Mouse (Mus musculus): ENCODE data around the gene Chst3. TPM values are rescaled to one million over a fixed set of nuclear protein-coding genes. Genes with fewer than 3 reads are reported as not detected.
A peak's percentile ranks its signal among the peaks of the same experiment; 100 is the strongest.
"Not testable (repeated sequence)": the region's sequence is repeated elsewhere in the genome, so short reads cannot be mapped to it uniquely, and the experiment has no call there.

Gene Chst3
- total and polyA plus RNA-seq, 2 experiments from 2014 or later = 0.20 to 2.2 TPM

DNA sequence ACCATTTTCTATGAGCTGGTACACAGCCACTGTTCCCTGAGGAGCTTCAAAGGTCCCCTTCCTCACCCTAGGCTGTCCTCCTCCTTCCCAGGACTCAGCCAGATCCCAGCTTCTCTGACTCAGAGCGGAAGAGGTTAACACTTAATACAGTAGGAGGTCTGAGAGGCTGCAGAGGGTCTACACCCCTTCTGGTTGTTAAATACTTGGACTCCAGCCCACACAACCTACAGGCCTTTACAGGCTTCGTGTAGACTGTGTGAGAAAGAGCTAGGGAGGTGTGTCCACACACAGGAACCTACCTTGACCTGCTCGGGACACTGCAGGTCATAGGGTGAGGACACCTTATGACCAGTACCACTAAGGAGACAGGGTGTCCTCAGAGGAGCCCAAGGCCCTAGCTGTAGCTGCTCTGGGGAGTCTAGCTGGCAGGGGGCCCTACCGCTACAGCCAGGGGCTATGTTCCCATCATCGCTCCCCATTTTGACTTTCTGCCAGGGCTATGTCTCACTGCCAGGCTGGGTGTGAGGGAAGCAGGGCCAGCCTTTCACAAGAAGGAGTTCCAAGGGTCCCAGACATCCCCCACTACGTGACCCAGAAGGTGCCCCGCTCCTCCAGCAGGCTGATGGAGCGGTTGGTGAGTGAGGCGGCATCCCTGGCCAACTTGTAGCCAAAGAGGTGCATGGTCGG is 33.9 kb downstream of the Chst3 start:
- Histone ChIP-seq H3K4me3 (ENCODE audit: low read depth, low read length) (no peak overlapping the region), H3K4me2 (ENCODE audit: low read depth, low read length) (no peak overlapping the region), H3K9me3 (replicated peaks; ENCODE audit: control insufficient read depth, low read length) (no peaks in the 10 kb centered on the region), H3K27me3 (ENCODE audit: control insufficient read depth, insufficient read depth, low read length) (peaks cover 21% of the 10 kb centered on the region), H3K4me1 (ENCODE audit: control insufficient read depth, insufficient read depth) (no peaks in the 10 kb centered on the region), H3K36me3 (replicated peaks; ENCODE audit: control insufficient read depth, insufficient read depth, low read length) (no peaks in the 10 kb centered on the region), H3K27ac (ENCODE audit: low read depth) (no peak overlapping the region), H3K9ac (replicated peaks; ENCODE audit: low read depth, low read length) (no peak overlapping the region)
- DNase-seq (ENCODE audit: low spot score) (no peak), ATAC-seq (ENCODE audit: insufficient read depth, low read depth) (no peak)
- TF ChIP-seq CTCF (IDR thresholded peaks at IDR 0.05; ENCODE audit: low read depth) (no peak), EP300 (IDR thresholded peaks at IDR 0.05; ENCODE audit: low read depth) (no peak)
- 75% methylated on average over 10 of the region's 10 CpGs for WGBS

DNA sequence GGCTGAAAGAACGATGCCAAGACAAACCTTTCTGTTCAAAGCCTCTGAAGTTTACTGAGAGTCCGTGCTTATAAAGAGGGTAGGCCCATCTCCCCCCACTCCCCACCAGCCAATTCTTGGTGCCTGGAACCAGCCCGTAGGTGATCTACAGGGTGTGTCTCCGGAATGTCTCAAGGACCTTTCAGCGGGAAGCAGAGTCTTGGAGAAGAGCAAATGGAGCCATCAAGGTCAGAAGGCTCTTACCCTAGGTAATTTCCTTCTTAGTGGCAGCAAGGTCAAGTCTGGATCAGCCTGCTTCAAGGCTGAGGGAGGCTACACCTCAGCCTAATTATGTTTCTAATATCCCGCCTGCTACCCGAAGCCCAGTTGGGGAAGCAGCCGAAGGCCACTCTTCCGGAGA is 43.8 kb downstream of the Chst3 start:
- not testable (repeated sequence) for H3K4me3 ChIP-seq (ENCODE audit: low read depth, low read length); H3K27me3 ChIP-seq (ENCODE audit: control insufficient read depth, insufficient read depth, low read length); DNase-seq (ENCODE audit: low spot score); H3K9me3 ChIP-seq (replicated peaks; ENCODE audit: control insufficient read depth, low read length); H3K27ac ChIP-seq (ENCODE audit: low read depth); ATAC-seq (ENCODE audit: insufficient read depth, low read depth); H3K36me3 ChIP-seq (replicated peaks; ENCODE audit: control insufficient read depth, insufficient read depth, low read length); H3K4me2 ChIP-seq (ENCODE audit: low read depth, low read length); H3K4me1 ChIP-seq (ENCODE audit: control insufficient read depth, insufficient read depth); H3K9ac ChIP-seq (replicated peaks; ENCODE audit: low read depth, low read length)
- WGBS = 87% methylated on average over 9 of the region's 9 CpGs

DNA sequence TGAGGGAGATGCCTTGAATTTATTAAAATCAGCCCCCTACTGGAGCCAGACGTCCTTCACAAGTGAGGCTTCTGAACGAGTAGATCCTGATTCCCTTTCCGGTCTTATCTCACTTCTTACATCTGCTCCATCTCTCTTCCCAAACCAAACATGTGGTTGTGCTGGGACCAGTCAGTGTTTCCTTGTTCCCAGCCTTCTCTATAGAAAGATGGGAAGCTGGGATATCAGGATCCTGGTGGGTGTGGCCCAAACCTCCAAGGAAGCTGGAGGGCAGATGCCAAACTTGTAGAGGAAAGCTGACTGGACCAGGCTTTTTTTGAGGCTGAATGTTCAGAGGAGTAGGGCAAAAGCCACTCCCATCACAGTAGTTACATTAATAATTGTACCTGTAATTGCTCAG is 44.6 kb downstream of the Chst3 start:
- Histone ChIP-seq H3K36me3 (replicated peaks; ENCODE audit: control insufficient read depth, insufficient read depth, low read length) (no peaks in the 10 kb centered on the region), H3K27me3 (ENCODE audit: control insufficient read depth, insufficient read depth, low read length) (no peaks in the 10 kb centered on the region), H3K9me3 (replicated peaks; ENCODE audit: control insufficient read depth, low read length) (no peaks in the 10 kb centered on the region), H3K4me1 (ENCODE audit: control insufficient read depth, insufficient read depth) (no peaks in the 10 kb centered on the region), H3K9ac (replicated peaks; ENCODE audit: low read depth, low read length) (no peak overlapping the region), H3K4me2 (ENCODE audit: low read depth, low read length) (no peak overlapping the region), H3K4me3 (ENCODE audit: low read depth, low read length) (no peak overlapping the region), H3K27ac (ENCODE audit: low read depth) (no peak overlapping the region)
- ATAC-seq (ENCODE audit: insufficient read depth, low read depth) = no peak
- no peak for DNase-seq (ENCODE audit: low spot score)
- TF ChIP-seq CTCF (IDR thresholded peaks at IDR 0.05; ENCODE audit: low read depth) (no peak), EP300 (IDR thresholded peaks at IDR 0.05; ENCODE audit: low read depth) (no peak)
- WGBS = 37% methylated on average over 3 of the region's 3 CpGs

DNA sequence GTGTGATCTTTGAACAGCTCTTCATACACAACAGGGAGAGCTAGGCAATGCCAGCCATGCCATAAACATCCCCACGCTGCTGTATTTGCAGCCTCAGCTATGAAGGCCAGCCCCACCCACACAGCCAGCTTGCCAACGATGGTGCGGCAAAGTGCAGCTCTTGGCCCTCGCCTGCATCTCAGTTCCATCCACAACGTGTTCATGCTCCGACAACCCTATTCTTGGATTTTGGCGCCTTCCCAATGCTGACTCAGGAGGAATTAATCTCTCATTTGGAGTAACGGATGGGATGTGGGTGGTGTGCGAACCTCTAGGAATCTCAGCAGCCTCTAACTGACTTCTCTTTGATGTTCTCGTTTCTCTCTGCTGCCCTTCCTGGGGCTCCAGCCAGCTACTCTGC is 46.0 kb downstream of the Chst3 start:
- no peak overlapping the region for H3K4me2 ChIP-seq (ENCODE audit: low read depth, low read length)
- H3K27me3 ChIP-seq (ENCODE audit: control insufficient read depth, insufficient read depth, low read length) = no peaks in the 10 kb centered on the region
- H3K27ac ChIP-seq (ENCODE audit: low read depth) = no peak overlapping the region
- no peak overlapping the region for H3K9ac ChIP-seq (replicated peaks; ENCODE audit: low read depth, low read length)
- H3K36me3 ChIP-seq (replicated peaks; ENCODE audit: control insufficient read depth, insufficient read depth, low read length) = no peaks in the 10 kb centered on the region
- H3K4me3 ChIP-seq (ENCODE audit: low read depth, low read length) = no peak overlapping the region
- TF ChIP-seq EP300 (IDR thresholded peaks at IDR 0.05; ENCODE audit: low read depth) = no peak
- no peak for TF ChIP-seq CTCF (IDR thresholded peaks at IDR 0.05; ENCODE audit: low read depth)
- DNase-seq (ENCODE audit: low spot score) (peak; percentile 40), ATAC-seq (ENCODE audit: insufficient read depth, low read depth) (no peak; the same call in 1 of the 2 replicates)
- 0 out of 2 replicates have a peak, but pooled peaks cover 2% of the 10 kb centered on the region for H3K9me3 ChIP-seq (replicated peaks; ENCODE audit: control insufficient read depth, low read length)
- no peaks in the 10 kb centered on the region for H3K4me1 ChIP-seq (ENCODE audit: control insufficient read depth, insufficient read depth)
- WGBS = 35% methylated on average over 10 of the region's 10 CpGs

DNA sequence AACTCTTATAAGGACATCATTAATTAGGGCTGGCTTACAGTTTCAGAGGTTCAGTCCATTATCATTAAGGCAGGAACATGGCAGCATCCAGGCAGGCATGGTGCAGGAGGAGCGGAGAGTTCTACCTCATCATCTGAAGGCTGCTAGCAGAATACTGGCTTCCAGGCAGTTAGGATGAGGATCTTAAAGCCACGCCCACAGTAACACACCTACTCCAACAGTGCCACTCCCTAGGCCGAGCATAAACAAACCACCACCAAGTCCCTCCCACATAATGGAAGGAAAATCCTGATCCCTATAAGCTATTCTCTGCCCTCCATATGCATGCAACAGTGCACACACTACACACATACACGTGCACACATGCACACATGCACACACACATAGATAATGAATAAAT is 46.8 kb downstream of the Chst3 start:
- WGBS = 82% methylated on average over 4 of the region's 4 CpGs
- H3K9me3 ChIP-seq (replicated peaks; ENCODE audit: control insufficient read depth, low read length) = 0 out of 2 replicates have a peak, but pooled peaks cover 3% of the 10 kb centered on the region
- ATAC-seq (ENCODE audit: insufficient read depth, low read depth) = no peak

DNA sequence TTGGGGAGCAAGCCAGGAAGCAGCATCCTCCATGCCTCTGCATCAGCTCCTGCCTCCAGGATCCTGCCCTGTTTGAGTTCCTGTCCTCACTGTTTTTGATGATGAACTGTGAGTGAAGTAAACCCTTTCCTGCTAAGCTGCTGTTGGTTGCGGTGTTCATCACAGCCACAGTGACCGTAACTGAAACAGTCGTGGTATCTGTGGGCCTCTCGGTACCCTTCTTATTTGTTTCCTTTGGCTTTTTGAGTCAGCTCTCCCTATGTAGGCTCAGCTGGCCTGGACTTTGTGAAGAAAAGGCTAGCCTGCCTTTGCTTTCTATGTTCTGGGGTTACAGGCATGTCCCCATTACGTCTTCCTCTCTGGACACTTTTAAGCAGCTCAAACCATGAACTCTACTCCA is 47.7 kb downstream of the Chst3 start:
- Histone ChIP-seq H3K4me3 (ENCODE audit: low read depth, low read length) (no peak overlapping the region), H3K9me3 (replicated peaks; ENCODE audit: control insufficient read depth, low read length) (0 out of 2 replicates have a peak, but pooled peaks cover 3% of the 10 kb centered on the region), H3K4me1 (ENCODE audit: control insufficient read depth, insufficient read depth) (no peaks in the 10 kb centered on the region), H3K36me3 (replicated peaks; ENCODE audit: control insufficient read depth, insufficient read depth, low read length) (no peaks in the 10 kb centered on the region), H3K9ac (replicated peaks; ENCODE audit: low read depth, low read length) (no peak overlapping the region), H3K27ac (ENCODE audit: low read depth) (no peak overlapping the region), H3K27me3 (ENCODE audit: control insufficient read depth, insufficient read depth, low read length) (no peaks in the 10 kb centered on the region), H3K4me2 (ENCODE audit: low read depth, low read length) (no peak overlapping the region)
- DNase-seq (ENCODE audit: low spot score) = no peak
- TF ChIP-seq CTCF (IDR thresholded peaks at IDR 0.05; ENCODE audit: low read depth) = no peak
- TF ChIP-seq EP300 (IDR thresholded peaks at IDR 0.05; ENCODE audit: low read depth) = no peak
- WGBS = 85% methylated on average over 5 of the region's 5 CpGs
- ATAC-seq (ENCODE audit: insufficient read depth, low read depth) = no peak

More for the DNA sequence above, 46.8 kb downstream of the Chst3 start:
- no peak for DNase-seq (ENCODE audit: low spot score)
- no peak overlapping the region for H3K4me2 ChIP-seq (ENCODE audit: low read depth, low read length)
- H3K27me3 ChIP-seq (ENCODE audit: control insufficient read depth, insufficient read depth, low read length) = no peaks in the 10 kb centered on the region
- H3K4me3 ChIP-seq (ENCODE audit: low read depth, low read length) = no peak overlapping the region
- no peaks in the 10 kb centered on the region for H3K4me1 ChIP-seq (ENCODE audit: control insufficient read depth, insufficient read depth)
- H3K9ac ChIP-seq (replicated peaks; ENCODE audit: low read depth, low read length) = no peak overlapping the region
- TF ChIP-seq CTCF (IDR thresholded peaks at IDR 0.05; ENCODE audit: low read depth) = no peak
- no peak for TF ChIP-seq EP300 (IDR thresholded peaks at IDR 0.05; ENCODE audit: low read depth)
- no peaks in the 10 kb centered on the region for H3K36me3 ChIP-seq (replicated peaks; ENCODE audit: control insufficient read depth, insufficient read depth, low read length)
- H3K27ac ChIP-seq (ENCODE audit: low read depth) = no peak overlapping the region

Measured in heart, postnatal 0 days (tissue).